Comparison of ENCODE assay signal across 27 mouse cellular contexts in genomic region chr19:28393766-28394165, GRCm38 (mm10).
"Had no signal": no experiment of that assay in that cellular context is flagged by ENCODE, and none has a peak within 500 bp of the region (broad histone marks: within the 10 kb centered on the region; RNA-seq: fewer than 3 reads in every experiment).

No protein-coding gene starts in this region.

- H3K36me3 ChIP-seq: heart, embryonic 13.5 days; heart, embryonic 15.5 days; hindbrain, embryonic 13.5 days; hindbrain, embryonic 15.5 days; kidney, embryonic 15.5 days; limb, embryonic 10.5 days; limb, embryonic 12.5 days; liver, embryonic 13.5 days; liver, embryonic 15.5 days had no signal

- H3K27me3 ChIP-seq: heart, embryonic 13.5 days; heart, embryonic 15.5 days; hindbrain, embryonic 13.5 days; hindbrain, embryonic 15.5 days; kidney, embryonic 15.5 days; liver, embryonic 13.5 days; liver, embryonic 15.5 days had no signal

- ATAC-seq: hindbrain, postnatal 0 days; intestine, embryonic 16.5 days had no signal

- H3K4me1 ChIP-seq: liver, embryonic 13.5 days; liver, embryonic 15.5 days had no signal

- H3K9ac ChIP-seq: heart, embryonic 13.5 days; heart, embryonic 15.5 days; hindbrain, embryonic 13.5 days; hindbrain, embryonic 15.5 days; kidney, embryonic 15.5 days; limb, embryonic 12.5 days; liver, embryonic 13.5 days; liver, embryonic 15.5 days had no signal

- H3K4me3 ChIP-seq: heart, adult 2 months; heart, embryonic 13.5 days; heart, embryonic 15.5 days; hindbrain, embryonic 13.5 days; hindbrain, embryonic 15.5 days; kidney, embryonic 15.5 days; limb, embryonic 10.5 days; limb, embryonic 12.5 days; liver, embryonic 13.5 days; liver, embryonic 15.5 days had no signal

- H3K9me3 ChIP-seq: heart, embryonic 13.5 days; heart, embryonic 15.5 days; hindbrain, embryonic 13.5 days; hindbrain, embryonic 15.5 days; kidney, embryonic 15.5 days; limb, embryonic 10.5 days; limb, embryonic 12.5 days; liver, embryonic 13.5 days; liver, embryonic 15.5 days had no signal

- DNase-seq: gastrocnemius, postnatal 14 days; gastrocnemius, postnatal 36 days; heart, adult 11 months; heart, adult 2 months; heart, postnatal 14 days; heart, postnatal 36 days; kidney, adult 11 months; kidney, adult 2 months; kidney, adult 9 months; kidney, postnatal 14 days; kidney, postnatal 36 days; layer of hippocampus, postnatal 36 days; liver; liver, embryonic 13.5 days had no signal

- H3K27ac ChIP-seq: heart, adult 2 months; heart, embryonic 13.5 days; heart, embryonic 15.5 days; hindbrain, embryonic 13.5 days; hindbrain, embryonic 15.5 days; hindbrain, postnatal 0 days; kidney, embryonic 15.5 days; kidney, postnatal 0 days; limb, embryonic 10.5 days; limb, embryonic 12.5 days; liver, embryonic 13.5 days; liver, embryonic 15.5 days had no signal

- H3K4me2 ChIP-seq: heart, embryonic 11.5 days; heart, embryonic 13.5 days; heart, embryonic 15.5 days; hindbrain, embryonic 13.5 days; hindbrain, embryonic 15.5 days; kidney, embryonic 15.5 days; limb, embryonic 12.5 days; liver, embryonic 11.5 days; liver, embryonic 13.5 days; liver, embryonic 15.5 days had no signal
